Mouse (Mus musculus): ENCODE data around the gene Il1f9. TPM values are rescaled to one million over a fixed set of nuclear protein-coding genes. Genes with fewer than 3 reads are reported as not detected.
"Not testable (repeated sequence)": the region's sequence is repeated elsewhere in the genome, so short reads cannot be mapped to it uniquely, and the experiment has no call there.

The Il1f9 gene
- 0.06 and 0.08 TPM in 2 replicates for polyA plus RNA-seq (2015; fragmentation: Nextera tagmentation; extraction: Ambion mirVana)

DNA sequence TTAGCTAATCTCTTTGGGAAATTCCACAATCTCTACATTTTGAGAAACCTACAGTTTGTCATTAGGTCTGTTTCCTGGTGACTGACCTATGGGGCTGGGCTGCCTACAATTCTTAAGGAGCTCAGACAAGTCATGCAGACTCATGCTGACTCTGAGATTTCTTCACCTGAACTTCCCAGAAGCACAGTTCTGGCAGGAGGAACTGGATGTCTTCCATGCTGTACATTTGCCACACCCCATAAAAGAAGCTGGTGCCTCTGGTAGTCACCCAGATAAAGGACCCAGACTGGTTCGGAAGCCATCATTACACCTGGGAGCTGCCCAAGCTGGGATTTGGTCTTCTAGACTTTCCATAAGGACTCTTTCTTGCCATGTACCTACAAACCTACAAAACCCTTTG, at the start of gene Il1f9:
Gene Il1f9, plus strand, starts transcription at position 301 of the 400 bp plus-strand sequence.
- 79% methylated on average over 1 of the region's 1 CpGs for WGBS (ENCODE audit: insufficient replicate concordance)
- no peak for ATAC-seq (ENCODE audit: low read depth)
- no peak within 1 kb of the TSS for H3K9ac ChIP-seq

DNA sequence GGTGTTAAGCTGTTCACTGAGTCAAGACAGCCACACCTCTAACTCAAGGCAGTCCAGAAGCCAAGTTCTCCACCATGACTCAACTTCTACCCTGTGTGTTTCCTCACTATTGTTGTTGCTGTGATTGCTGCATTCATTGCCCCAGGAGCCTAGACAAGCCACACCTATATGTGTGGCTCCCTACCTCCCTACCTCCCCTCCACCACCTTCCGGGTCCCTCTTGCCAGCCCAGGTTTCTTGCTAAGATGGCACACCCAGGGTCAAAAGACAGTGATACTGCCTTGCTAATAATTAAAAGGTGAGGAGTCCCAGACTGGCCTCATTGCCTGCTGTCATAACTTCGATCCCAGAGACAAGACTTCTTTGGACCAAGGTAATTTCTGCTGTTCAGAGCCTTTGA, 33.4 kb upstream of the Il1f9 start, which contains the start of gene Il1f8:
Gene Il1f8, plus strand, starts transcription at position 301 of the 400 bp plus-strand sequence.
- no peak within 1 kb of the TSS for H3K4me2 ChIP-seq
- no peaks in the 10 kb centered on the region for H3K9me3 ChIP-seq (replicated peaks)
- H3K27ac ChIP-seq = no peak within 1 kb of the TSS
- no peaks in the 10 kb centered on the region for H3K4me1 ChIP-seq (replicated peaks)
- no peaks in the 10 kb centered on the region for H3K36me3 ChIP-seq
- whole genome bisulfite sequencing (ENCODE audit: insufficient replicate concordance) = 58% methylated on average over 2 of the region's 2 CpGs
- H3K9ac ChIP-seq = no peak within 1 kb of the TSS
- no peaks in the 10 kb centered on the region for H3K27me3 ChIP-seq
- no peak within 1 kb of the TSS for H3K4me3 ChIP-seq (replicated peaks)
- ATAC-seq (ENCODE audit: low read depth) = no peak
- no peak for DNase-seq

More for the DNA sequence above, at the start of gene Il1f9:
- H3K9me3 ChIP-seq (replicated peaks) = no peaks in the 10 kb centered on the region
- no peak for DNase-seq
- no peaks in the 10 kb centered on the region for H3K36me3 ChIP-seq
- no peak within 1 kb of the TSS for H3K27ac ChIP-seq
- no peak within 1 kb of the TSS for H3K4me3 ChIP-seq (replicated peaks)
- H3K4me1 ChIP-seq (replicated peaks) = no peaks in the 10 kb centered on the region
- H3K27me3 ChIP-seq = no peaks in the 10 kb centered on the region
- no peak within 1 kb of the TSS for H3K4me2 ChIP-seq

DNA sequence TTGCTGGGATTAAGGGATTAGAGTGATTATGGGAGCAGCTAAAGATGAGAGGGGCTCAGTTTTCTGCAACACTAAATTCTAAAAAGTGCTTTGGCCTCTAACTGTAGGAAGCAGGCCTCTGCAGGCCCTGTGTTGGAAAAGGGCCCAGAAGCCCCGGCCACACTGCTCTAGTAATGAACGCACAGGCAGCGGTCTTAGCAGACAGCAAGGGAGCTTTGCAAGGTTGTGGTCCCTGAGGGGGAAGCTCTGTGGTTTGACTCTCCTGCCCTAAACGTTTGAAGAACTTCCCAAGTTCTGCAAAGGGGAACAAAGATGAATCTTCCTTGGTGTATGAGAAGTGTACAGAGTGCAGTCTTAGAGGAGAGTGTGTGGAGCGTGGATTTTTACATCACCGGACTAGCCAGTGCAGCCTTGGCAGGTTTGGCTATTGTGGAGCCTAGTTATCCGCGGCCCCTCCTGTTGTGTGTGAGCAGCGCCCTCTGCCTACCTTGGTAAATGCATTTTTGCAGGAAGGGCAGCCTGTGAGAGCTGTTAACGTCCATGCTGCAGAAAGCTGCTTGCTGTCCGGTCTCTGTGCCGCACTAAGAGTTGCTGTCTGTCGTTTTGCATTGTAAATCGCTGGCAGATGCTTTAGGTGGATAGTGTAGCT, 4.5 kb upstream of the Il1f9 start:
- H3K4me3 ChIP-seq (replicated peaks); DNase-seq; H3K4me1 ChIP-seq (replicated peaks); H3K27ac ChIP-seq; H3K4me2 ChIP-seq; H3K27me3 ChIP-seq; H3K36me3 ChIP-seq; H3K9me3 ChIP-seq (replicated peaks); H3K9ac ChIP-seq: not testable (repeated sequence)
- ATAC-seq (ENCODE audit: low read depth) = peak; percentile 23; the same call in 1 of the 2 replicates
- WGBS (ENCODE audit: insufficient replicate concordance) = 11% methylated on average over 14 of the region's 14 CpGs

DNA sequence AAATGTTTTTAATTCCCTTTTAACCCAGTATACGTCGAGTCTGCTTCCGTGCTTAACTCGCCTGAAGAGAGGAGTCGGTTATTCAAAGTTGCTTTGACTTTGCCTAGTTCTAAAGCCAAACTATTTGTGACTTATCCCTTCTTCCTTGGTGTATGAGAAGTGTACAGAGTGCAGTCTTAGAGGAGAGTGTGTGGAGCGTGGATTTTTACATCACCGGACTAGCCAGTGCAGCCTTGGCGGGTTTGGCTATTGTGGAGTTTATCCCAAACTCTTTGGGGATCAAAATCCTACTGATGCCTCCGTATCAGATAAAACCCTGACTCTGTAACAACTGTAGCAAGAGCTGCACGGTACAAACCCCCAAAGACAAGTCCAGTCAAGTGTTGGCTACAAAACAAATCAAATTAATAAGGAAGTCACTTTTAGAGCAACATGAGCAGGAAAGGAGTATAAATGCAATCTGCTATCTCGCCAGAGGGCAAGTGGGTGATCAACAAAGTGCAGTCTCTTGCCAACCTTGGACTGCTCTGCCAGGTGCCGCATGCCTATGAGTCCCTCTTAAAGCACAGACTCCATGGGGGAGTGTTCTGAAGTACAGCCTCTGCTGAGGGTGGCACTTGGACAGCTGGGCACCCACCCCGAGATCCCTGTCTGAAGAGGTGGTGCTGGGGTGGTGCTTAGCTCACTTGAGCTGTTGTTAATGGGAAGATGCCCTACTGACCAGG, 3.7 kb upstream of the Il1f9 start:
- not testable (repeated sequence) for DNase-seq; ATAC-seq (ENCODE audit: low read depth)

DNA sequence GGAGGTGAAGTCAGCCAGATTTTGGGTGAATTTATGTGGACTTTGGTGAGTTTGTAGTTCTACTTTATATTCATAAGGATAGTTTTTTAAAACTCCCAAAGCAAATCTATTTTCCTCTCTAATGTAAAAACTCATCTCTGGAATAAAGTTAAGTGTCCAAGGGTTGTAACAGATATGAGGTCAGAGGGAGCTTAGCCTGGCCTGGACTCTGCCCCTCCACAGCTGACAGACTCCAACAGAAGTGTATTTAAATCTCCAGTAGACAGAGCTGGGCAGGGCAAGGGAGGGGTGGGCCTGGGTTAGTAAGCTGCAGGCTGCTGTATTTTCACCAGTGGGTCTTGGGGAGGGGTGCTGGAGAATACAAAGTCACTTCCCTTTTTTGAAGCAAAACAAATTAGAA, 2.2 kb upstream of the Il1f9 start:
- not testable (repeated sequence) for H3K4me1 ChIP-seq (replicated peaks); ATAC-seq (ENCODE audit: low read depth); H3K27me3 ChIP-seq; H3K36me3 ChIP-seq; H3K4me3 ChIP-seq (replicated peaks); H3K9me3 ChIP-seq (replicated peaks); H3K9ac ChIP-seq; DNase-seq; H3K4me2 ChIP-seq; H3K27ac ChIP-seq

More for the DNA sequence above, 3.7 kb upstream of the Il1f9 start:
- H3K27me3 ChIP-seq; H3K27ac ChIP-seq; H3K4me1 ChIP-seq (replicated peaks); H3K9me3 ChIP-seq (replicated peaks); H3K9ac ChIP-seq; H3K4me3 ChIP-seq (replicated peaks); H3K4me2 ChIP-seq; H3K36me3 ChIP-seq: not testable (repeated sequence)
- 52% methylated on average over 13 of the region's 13 CpGs for WGBS (ENCODE audit: insufficient replicate concordance)

DNA sequence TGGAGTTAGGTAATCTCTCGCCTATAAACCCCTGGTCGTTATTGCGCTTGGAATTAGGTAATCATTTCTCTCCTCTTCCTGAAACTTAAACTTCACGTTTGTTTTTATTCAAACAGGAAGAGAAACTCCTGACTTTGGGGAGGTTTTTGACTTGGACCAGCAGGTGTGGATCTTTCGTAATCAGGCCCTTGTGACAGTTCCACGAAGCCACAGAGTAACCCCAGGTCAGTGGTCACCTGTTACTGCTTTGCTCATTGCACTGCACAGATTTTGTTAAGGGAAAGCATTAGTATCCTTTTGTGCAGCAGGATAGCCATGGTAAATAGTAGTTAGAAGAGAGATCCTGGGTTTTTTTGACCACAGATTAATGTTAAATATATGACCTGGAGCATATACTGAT, 1.3 kb downstream of the Il1f9 start:
- Histone ChIP-seq H3K9me3 (replicated peaks) (no peaks in the 10 kb centered on the region), H3K27me3 (no peaks in the 10 kb centered on the region), H3K9ac (no peak overlapping the region), H3K36me3 (no peaks in the 10 kb centered on the region), H3K27ac (no peak overlapping the region), H3K4me3 (replicated peaks) (no peak overlapping the region), H3K4me2 (no peak overlapping the region), H3K4me1 (replicated peaks) (no peaks in the 10 kb centered on the region)
- 49% methylated on average over 6 of the region's 6 CpGs for WGBS (ENCODE audit: insufficient replicate concordance)
- no peak for DNase-seq
- ATAC-seq (ENCODE audit: low read depth) = no peak

DNA sequence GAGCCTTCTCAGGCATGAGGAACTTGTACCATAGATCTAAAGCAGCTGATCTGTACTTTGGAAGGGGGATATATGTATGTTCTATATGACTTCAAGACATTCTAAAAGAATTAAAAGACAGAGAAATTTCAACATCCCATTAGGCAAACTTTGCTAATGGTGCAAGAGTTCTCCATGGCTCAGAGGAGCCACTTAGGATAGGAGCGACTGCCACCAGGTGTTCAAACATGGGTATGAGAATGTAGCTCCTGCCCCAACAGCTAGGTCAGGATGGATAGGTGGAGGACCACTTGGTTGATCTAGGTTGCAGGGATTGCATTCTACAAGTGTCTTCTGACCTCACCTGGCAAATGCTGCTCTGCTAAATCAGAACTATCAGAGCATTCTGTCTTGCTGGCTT, 1.9 kb downstream of the Il1f9 start:
- WGBS (ENCODE audit: insufficient replicate concordance) = 56% methylated on average over 1 of the region's 1 CpGs
- no peak for ATAC-seq (ENCODE audit: low read depth)
- Histone ChIP-seq H3K27me3 (no peaks in the 10 kb centered on the region), H3K36me3 (no peaks in the 10 kb centered on the region), H3K27ac (no peak overlapping the region), H3K4me1 (replicated peaks) (no peaks in the 10 kb centered on the region), H3K9me3 (replicated peaks) (no peaks in the 10 kb centered on the region), H3K4me2 (no peak overlapping the region), H3K9ac (no peak overlapping the region), H3K4me3 (replicated peaks) (no peak overlapping the region)
- DNase-seq = no peak

DNA sequence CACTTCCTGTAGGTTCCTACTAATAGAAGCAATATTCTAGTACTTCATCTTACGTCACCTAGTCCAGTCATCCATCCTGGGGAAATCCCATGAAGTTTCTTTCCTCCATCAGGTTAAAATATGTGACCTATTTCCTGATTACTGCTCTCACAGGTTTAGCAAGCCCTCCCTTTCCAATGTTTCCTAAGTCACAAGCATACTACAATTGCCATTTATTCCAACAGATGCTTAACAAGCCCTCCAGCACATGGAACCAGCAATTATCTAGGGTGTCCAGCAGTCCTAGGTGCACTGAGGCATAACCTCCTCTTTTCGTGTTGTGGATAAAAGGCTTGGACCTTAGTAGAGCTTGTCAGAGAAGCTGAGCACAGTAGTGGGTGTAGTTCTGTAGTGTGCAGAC, 28.8 kb downstream of the Il1f9 start, which contains the start of gene Il1f6:
Gene Il1f6, plus strand, starts transcription at position 301 of the 400 bp plus-strand sequence.
- DNase-seq = no peak
- Histone ChIP-seq H3K27ac (no peak within 1 kb of the TSS), H3K27me3 (no peaks in the 10 kb centered on the region), H3K9ac (no peak within 1 kb of the TSS), H3K36me3 (no peaks in the 10 kb centered on the region), H3K4me3 (replicated peaks) (no peak within 1 kb of the TSS), H3K4me2 (no peak within 1 kb of the TSS), H3K4me1 (replicated peaks) (no peaks in the 10 kb centered on the region), H3K9me3 (replicated peaks) (no peaks in the 10 kb centered on the region)
- ATAC-seq (ENCODE audit: low read depth) = no peak
- WGBS (ENCODE audit: insufficient replicate concordance) = 63% methylated on average over 2 of the region's 2 CpGs

DNA sequence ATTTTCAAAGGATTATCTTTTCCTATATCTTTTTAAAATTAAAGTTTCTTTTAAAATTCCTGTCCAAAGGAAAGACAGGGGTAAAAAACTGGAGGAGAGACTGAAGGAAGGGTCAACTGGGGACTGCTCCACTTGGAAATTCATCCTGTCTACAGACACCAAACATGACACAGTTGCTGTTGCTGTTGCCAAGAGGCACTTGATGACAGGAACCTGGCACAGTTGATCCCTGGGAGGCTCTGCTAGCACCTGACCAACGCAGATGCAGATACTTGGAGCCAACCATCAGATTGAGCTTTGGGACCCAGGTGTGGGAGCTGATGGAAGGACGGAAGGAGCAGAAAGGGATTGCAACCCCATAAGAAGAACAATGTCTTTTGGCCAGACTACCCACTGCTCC, 40.9 kb downstream of the Il1f9 start:
- H3K9me3 ChIP-seq (replicated peaks) = no peaks in the 10 kb centered on the region

More for the DNA sequence above, 40.9 kb downstream of the Il1f9 start:
- no peaks in the 10 kb centered on the region for H3K36me3 ChIP-seq
- ATAC-seq (ENCODE audit: low read depth) (no peak), DNase-seq (no peak)
- H3K27ac ChIP-seq = no peak overlapping the region
- no peaks in the 10 kb centered on the region for H3K27me3 ChIP-seq
- WGBS (ENCODE audit: insufficient replicate concordance) = 60% methylated on average over 2 of the region's 2 CpGs
- no peak overlapping the region for H3K9ac ChIP-seq
- no peaks in the 10 kb centered on the region for H3K4me1 ChIP-seq (replicated peaks)
- no peak overlapping the region for H3K4me3 ChIP-seq (replicated peaks)
- no peak overlapping the region for H3K4me2 ChIP-seq

Other genes with a start within 250 kb of the Il1f9 start
- gene Hnmt, start 137.1 kb upstream of the Il1f9 start, polyA plus RNA-seq (2015; fragmentation: Nextera tagmentation; extraction: Ambion mirVana) = 0.41 and 0.43 TPM in 2 replicates
- gene Tbpl2, start 89.9 kb upstream of the Il1f9 start, polyA plus RNA-seq (2015; fragmentation: Nextera tagmentation; extraction: Ambion mirVana) = not detected in 2 replicates
- not detected in 2 replicates for gene Il1f8, start 33.3 kb upstream of the Il1f9 start, polyA plus RNA-seq (2015; fragmentation: Nextera tagmentation; extraction: Ambion mirVana)
- gene Il1f6, start 28.9 kb downstream of the Il1f9 start, polyA plus RNA-seq (2015; fragmentation: Nextera tagmentation; extraction: Ambion mirVana) = not detected in 2 replicates
- gene Il1f5, start 90.5 kb downstream of the Il1f9 start, polyA plus RNA-seq (2015; fragmentation: Nextera tagmentation; extraction: Ambion mirVana) = not detected in 2 replicates
- not detected in 2 replicates for gene Il1f10, start 104.7 kb downstream of the Il1f9 start, polyA plus RNA-seq (2015; fragmentation: Nextera tagmentation; extraction: Ambion mirVana)
- 2.2 and 3.3 TPM in 2 replicates for gene Il1rn, start 150.4 kb downstream of the Il1f9 start, polyA plus RNA-seq (2015; fragmentation: Nextera tagmentation; extraction: Ambion mirVana)
- gene Psd4, start 181.1 kb downstream of the Il1f9 start, polyA plus RNA-seq (2015; fragmentation: Nextera tagmentation; extraction: Ambion mirVana) = 9.1 and 10.0 TPM in 2 replicates